Mouse (Mus musculus): ENCODE results near the gene Olfr1012.
"Not testable (repeated sequence)": the region's sequence is repeated elsewhere in the genome, so short reads cannot be mapped to it uniquely, and the experiment has no call there.

The Olfr1012 gene

DNA sequence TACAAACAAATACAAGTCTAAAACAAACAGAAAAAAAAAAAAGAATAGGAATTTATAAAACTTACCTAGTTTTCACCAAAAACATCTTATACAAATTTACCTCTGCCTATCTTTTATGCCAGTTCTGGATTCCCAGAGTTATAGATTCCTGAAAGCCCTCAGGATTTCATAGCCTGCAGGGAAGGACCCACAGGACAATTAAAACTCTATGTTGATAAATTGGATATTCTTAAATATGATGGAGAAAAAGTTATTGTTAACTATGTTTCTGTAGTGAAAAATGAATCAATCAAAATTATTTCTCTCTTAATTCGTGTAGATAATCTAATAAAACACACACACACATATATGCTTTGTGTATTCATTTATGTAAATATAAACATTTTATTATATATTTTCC lies at the start of gene Olfr1012:
Gene Olfr1012 (minus strand): TSS at position 101 of the 400 bp plus-strand sequence.
- no peak for DNase-seq

DNA sequence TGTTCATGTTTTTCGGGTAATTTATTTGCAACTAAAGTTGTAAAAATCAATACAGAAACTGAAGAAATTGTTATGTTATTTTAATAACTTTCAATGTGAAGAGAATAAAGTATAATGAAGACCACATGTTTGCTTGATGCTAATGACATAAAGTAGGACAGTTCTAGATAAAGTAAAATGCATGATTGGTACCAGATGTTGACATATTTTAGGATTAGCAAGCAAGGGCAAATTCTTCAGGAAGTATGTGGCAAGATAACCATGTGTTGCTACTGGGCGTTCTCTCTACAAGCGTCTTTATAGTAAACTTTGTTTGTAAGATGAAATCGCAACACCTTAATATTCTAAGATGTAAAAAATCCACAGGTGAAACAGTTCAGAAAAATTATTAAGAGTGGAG lies 41.9 kb upstream of the Olfr1012 start:
- DNase-seq: no peak

DNA sequence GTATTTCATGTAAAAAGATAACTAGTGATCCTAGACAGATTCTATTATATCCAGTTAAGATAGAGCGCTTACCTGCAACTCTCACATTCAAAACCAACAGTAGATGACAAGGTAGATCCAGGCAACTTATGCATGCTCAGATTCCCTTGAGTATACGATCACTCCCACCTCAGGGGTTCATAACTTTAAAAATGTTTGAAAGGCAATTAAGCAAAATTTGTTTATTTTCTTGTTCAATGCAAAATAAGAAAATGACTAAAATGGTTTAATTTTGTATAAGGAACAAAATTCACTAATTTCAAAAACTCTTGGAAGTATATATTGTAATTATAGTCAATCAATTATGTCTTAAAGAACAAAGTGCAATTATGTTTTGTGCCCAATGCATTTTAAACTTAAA lies 39.9 kb upstream of the Olfr1012 start, which contains the start of gene Olfr1016:
Gene Olfr1016 (minus strand): TSS at position 101 of the 400 bp plus-strand sequence.
- DNase-seq: no peak

DNA sequence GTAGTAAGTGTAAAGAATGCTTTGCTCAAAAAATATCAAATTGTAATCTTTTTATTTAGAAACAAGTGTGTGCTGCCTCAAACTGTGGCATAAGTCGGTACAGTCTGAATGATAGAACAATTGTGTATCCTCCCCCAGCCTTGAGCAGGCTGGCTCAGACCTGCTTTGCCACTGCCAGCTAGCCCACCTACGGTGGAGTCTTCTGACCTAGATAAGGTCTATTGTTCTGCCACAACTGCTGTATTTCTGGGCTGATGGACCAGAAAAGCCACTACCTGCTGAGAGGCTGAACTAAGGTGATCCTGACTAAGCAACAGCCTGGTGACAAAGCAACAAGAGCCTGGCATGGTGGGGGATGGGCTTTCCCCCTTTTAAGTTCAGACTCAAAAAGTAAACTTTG lies 29.8 kb upstream of the Olfr1012 start:
- DNase-seq: no peak

DNA sequence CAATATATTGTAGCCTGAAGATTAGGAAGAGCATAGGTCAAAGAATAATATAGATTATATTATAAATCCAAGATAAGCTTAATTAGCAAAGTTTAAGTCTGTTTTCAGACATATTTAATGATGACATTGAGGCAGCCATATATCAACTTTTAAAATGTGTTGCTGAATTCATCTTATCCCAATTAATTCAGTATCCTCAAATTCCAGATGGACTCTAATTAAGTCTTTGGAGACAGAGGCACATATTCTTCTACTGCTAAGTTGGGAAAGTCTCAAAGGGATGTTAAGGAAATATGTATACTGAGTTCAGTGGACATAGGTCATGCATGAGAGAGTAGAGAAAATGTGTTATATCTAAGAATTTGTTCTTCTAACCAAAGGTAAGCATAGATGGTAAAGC lies 19.2 kb upstream of the Olfr1012 start, which contains the start of gene Olfr1015:
Gene Olfr1015 (plus strand): TSS at position 301 of the 400 bp plus-strand sequence.
- no peak for DNase-seq

DNA sequence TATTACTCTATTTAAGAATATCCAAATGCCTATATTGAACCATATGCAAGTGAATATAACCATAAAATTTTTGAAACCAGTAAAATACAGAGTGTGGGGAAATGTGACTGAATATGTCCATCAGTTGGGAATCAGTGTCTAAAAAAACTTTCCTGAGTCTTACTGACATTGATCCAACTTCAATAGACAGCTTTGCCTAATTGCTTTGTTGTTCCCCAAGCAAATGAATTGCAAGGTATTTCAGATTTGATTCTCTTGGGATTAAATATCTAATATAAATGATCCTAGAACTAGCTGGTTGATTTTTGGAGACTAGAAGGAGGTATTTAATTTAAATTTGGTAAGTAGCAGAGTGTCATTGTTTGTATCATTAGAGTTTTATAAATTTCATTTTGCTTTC lies 9.8 kb upstream of the Olfr1012 start, which contains the start of gene Olfr1014:
Gene Olfr1014 (plus strand): TSS at position 301 of the 400 bp plus-strand sequence.
- DNase-seq: no peak

DNA sequence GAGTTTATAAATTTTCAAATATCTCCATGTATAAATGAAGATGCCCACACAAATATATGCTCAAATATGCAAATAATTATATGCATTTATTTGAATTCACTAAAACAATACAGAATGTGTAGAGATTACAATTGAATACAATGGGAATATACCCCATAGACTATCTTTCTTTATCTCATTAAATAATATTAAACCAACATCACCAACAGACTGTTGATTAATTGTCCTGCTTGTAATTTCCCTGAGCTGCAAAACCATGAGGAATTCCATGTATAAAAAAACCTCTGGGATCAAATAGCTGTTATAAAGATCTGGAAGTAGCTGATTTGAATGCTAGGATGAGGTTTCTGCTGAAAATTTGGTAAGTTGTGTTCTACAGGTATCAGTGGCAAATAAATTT lies 4.2 kb upstream of the Olfr1012 start, which contains the start of gene Olfr1013:
Gene Olfr1013 (plus strand): TSS at position 301 of the 400 bp plus-strand sequence.
- DNase-seq: no peak

DNA sequence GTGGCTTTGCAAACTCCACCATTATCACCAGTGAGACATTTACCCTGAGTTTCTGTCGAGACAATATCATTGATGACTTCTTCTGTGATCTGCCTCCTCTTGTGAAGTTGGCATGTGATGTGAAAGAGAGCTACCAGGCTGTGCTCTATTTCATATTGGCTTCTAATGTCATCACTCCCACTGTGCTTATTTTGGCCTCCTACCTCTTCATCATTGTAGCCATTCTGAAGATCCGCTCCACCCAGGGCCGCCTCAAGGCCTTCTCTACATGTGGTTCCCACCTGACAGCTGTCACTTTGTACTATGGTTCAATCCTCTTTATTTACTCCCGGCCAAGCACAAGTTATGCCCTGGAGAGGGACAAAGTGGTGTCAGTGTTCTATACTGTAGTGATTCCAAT lies 8.7 kb downstream of the Olfr1012 start:
- DNase-seq: no peak

DNA sequence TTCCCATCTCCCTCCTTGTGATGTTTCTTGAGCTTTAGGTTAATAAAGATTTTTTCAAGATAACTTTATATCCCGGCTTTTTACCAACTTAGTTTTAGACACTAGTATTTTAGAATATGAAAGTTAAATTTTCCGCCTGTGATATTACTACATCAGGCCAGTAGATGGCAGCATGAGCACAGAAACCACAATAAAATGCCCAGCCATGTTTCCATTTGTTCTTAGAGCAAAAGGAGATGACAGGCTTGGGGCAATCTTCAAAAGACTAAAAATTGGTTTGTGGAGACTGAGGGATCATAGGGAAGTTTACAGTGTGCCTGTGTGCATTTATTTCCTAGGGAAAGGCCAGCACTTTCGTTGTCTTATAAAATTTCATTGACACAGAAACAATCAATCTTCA lies 36.8 kb downstream of the Olfr1012 start:
- peak; percentile 9 for DNase-seq

DNA sequence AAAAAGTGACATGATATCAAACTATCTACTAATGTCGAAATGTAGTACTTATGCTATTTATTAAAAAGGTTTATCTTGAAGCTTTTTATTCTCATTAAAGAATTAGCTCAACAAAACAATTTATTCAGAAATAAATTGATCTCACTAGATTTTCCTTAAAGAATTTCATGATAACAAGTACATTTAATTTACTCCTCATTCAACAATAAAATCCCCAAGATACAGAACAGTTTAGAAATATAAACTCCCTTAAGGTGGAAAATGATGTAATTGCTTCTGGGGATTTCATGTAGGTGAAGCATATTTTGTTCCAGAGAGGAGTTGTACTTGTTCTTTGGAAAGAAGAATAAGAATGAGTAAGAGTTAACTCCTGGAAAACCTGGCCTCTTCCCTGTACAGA lies 47.4 kb downstream of the Olfr1012 start, which contains the start of gene Olfr1009:
Gene Olfr1009 (plus strand): TSS at position 301 of the 400 bp plus-strand sequence.
- DNase-seq: no peak

DNA sequence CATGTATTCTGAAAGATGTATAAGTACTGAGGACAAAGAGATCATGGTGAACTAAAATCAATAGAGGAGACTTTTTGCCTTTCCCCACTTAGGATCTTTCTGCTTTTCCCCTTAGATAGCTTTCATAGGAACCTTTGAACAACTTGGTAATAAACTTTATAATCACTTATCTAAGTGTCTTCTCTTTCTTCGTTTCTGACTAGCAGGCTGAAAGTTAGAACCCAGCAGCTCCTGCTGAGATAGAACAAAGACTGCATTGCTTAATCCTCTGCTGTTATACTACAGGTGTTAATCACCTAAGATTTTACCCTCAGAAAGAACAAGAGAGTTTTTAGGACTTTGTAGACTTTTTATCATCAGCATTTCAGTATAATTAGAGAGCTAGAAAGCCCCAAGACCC lies 51.4 kb downstream of the Olfr1012 start:
- DNase-seq: no peak

DNA sequence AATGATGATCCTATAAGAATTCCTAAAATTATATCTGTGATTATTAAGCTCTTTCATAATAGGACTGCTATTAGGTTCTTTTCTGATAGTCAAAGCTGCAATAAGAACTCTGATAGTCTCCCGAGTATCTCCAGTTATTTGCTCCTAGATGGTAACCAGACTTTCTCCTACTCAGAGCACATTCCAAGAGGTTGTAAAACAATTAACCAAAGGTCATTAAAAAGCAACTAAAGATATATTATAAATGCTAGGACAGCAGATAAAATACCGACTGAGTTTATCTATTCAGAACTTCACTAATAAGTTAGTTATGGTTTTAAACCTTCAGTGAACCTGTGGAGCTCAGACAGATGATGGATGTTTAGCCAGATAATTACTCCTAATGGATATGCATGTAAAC lies 51.9 kb downstream of the Olfr1012 start:
- DNase-seq: not testable (repeated sequence)
